In the genomic region with DNA sequence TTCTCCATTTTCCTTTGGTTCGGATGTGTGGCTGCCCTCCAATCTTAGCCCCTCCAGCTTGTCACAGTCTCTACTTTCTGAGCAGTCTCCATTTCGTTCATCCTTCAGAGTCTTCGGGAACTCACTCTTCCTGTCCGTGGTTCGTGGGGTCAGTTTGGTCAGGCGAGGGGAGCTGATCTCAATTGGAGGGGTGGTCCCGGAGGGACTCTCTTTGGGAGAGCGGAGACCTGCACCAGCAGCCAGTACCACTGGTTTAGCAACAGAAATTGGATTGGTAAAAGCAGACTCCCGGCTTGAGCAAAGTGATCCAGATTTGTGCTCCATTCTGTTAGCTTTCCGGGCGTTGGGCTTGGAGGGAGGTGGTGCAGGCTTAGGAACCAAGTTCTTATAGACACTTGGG, we compare ENCODE assay signal across 31 mouse cellular contexts.
"Had no signal": no experiment of that assay in that cellular context is flagged by ENCODE, and none has a peak within 500 bp of the region (broad histone marks: within the 10 kb centered on the region; RNA-seq: fewer than 3 reads in every experiment).

No protein-coding gene starts in this region.

- H3K36me3 ChIP-seq: limb, embryonic 12.5 days; limb, embryonic 13.5 days; limb, embryonic 15.5 days; liver, embryonic 12.5 days; liver, embryonic 13.5 days; liver, embryonic 15.5 days; lung, embryonic 15.5 days; midbrain, embryonic 10.5 days; midbrain, embryonic 12.5 days; midbrain, embryonic 13.5 days; midbrain, embryonic 15.5 days; neural tube, embryonic 12.5 days had no signal

- H3K4me3 ChIP-seq: left cerebral cortex, adult 2 months; limb, embryonic 12.5 days; limb, embryonic 13.5 days; limb, embryonic 15.5 days; liver, embryonic 12.5 days; liver, embryonic 13.5 days; liver, embryonic 15.5 days; lung, embryonic 15.5 days; megakaryocyte, embryonic 14.5 days; midbrain, embryonic 10.5 days; midbrain, embryonic 12.5 days; midbrain, embryonic 13.5 days; midbrain, embryonic 15.5 days; myocyte; neural tube, embryonic 12.5 days had no signal

- ATAC-seq: liver, embryonic 12.5 days; liver, postnatal 0 days; lung, postnatal 0 days; midbrain, embryonic 13.5 days; midbrain, embryonic 15.5 days; midbrain, embryonic 16.5 days had no signal

- H3K27ac ChIP-seq: left cerebral cortex, adult 2 months; limb, embryonic 12.5 days; limb, embryonic 13.5 days; limb, embryonic 15.5 days; liver, embryonic 12.5 days; liver, embryonic 13.5 days; liver, embryonic 14.5 days; liver, embryonic 15.5 days; lung, embryonic 15.5 days; macrophage; midbrain, embryonic 10.5 days; midbrain, embryonic 12.5 days; midbrain, embryonic 13.5 days; midbrain, embryonic 15.5 days; neural tube, embryonic 12.5 days had no signal

- H3K9ac ChIP-seq: limb, embryonic 12.5 days; limb, embryonic 13.5 days; limb, embryonic 15.5 days; liver, embryonic 12.5 days; liver, embryonic 13.5 days; liver, embryonic 14.5 days; liver, embryonic 15.5 days; liver, postnatal 0 days; lung, embryonic 14.5 days; lung, embryonic 15.5 days; midbrain, embryonic 12.5 days; midbrain, embryonic 13.5 days; midbrain, embryonic 15.5 days; neural tube, embryonic 12.5 days had no signal

- H3K9me3 ChIP-seq: limb, embryonic 12.5 days; limb, embryonic 13.5 days; limb, embryonic 15.5 days; liver, embryonic 12.5 days; liver, embryonic 13.5 days; liver, embryonic 15.5 days; lung, embryonic 15.5 days; midbrain, embryonic 10.5 days; midbrain, embryonic 12.5 days; midbrain, embryonic 13.5 days; midbrain, embryonic 15.5 days; neural tube, embryonic 12.5 days had no signal

- H3K4me1 ChIP-seq: limb, embryonic 12.5 days; limb, embryonic 15.5 days; liver, embryonic 15.5 days; lung, embryonic 15.5 days; megakaryocyte, embryonic 14.5 days; midbrain, embryonic 15.5 days; neural tube, embryonic 12.5 days had no signal

- DNase-seq: left cerebral cortex, postnatal 4 days; liver; liver, embryonic 13.5 days; liver, postnatal 0 days; lung, adult 18-20 months; lung, adult 2 months; lung, embryonic 14.5 days; lung, postnatal 14 days; lung, postnatal 36 days; lung, postnatal 4 days; midbrain, embryonic 14.5 days had no signal

- H3K27me3 ChIP-seq: limb, embryonic 12.5 days; limb, embryonic 13.5 days; limb, embryonic 15.5 days; liver, embryonic 13.5 days; liver, embryonic 15.5 days; lung, embryonic 15.5 days; megakaryocyte, embryonic 14.5 days; midbrain, embryonic 12.5 days; neural tube, embryonic 12.5 days had no signal

- H3K4me2 ChIP-seq: limb, embryonic 12.5 days; limb, embryonic 13.5 days; limb, embryonic 15.5 days; liver, embryonic 11.5 days; liver, embryonic 12.5 days; liver, embryonic 13.5 days; liver, embryonic 15.5 days; lung, embryonic 14.5 days; lung, embryonic 15.5 days; midbrain, embryonic 11.5 days; midbrain, embryonic 12.5 days; midbrain, embryonic 13.5 days; midbrain, embryonic 15.5 days; neural tube, embryonic 12.5 days had no signal
